Mouse (Mus musculus) brain, adult 2 months (tissue): Measurements from ENCODE around the gene Cyp2e1.

Experiments
- DNase-seq: peaks from one replicate; pipeline ENCODE4 v3.0.0; 2011; ENCODE audit warnings: low read depth, low spot score

The Cyp2e1 gene

GRCm38 (mm10) chr7:140810496-140810895 is 47.0 kb downstream of the Cyp2e1 start:
- DNase-seq = no peak

DNA sequence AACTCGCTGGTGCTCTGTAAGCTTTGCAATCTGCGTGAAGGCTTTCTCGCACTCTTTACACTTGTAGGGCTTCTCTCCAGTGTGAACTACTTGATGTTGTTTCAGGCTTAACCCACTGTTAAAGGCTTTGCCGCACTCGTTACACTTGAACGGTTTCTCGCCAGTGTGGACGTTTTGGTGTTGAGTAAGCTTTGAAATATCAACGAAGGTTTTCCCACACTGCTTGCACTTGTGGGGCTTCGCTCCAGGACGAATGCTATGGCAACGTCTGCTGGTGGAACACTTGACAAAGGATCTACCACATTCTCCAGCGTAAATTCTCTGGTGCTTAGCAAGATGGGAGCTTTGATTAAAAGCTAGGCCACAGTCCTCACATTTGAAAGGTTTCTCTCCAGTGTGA is 48.2 kb downstream of the Cyp2e1 start:
- DNase-seq = no peak

DNA sequence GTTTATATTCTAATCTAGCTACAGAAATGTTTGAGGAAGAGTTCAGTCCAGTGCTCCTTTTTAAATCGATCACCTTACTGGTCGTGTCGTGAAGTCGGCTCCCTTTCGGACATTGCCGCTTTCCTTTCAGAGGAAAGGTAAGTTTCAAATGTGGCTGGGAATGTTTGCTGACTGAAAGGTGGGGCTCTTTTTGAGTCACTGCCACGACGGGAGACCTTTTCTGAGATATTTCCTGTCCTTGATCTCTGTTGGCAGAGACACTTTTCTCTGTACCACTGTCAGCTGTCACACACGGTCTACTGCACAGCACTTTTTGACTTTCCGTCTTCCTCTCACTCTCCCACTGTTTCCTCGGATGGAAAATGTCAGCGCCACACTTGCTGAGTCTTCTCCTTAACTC is 49.3 kb downstream of the Cyp2e1 start:
- DNase-seq = no peak

GRCm38 (mm10) chr7:140820173-140820572 is 56.6 kb downstream of the Cyp2e1 start:
- no peak for DNase-seq

- no peak for DNase-seq
Observed at GRCm38 (mm10) chr7:140821305-140821652, 57.7 kb downstream of the Cyp2e1 start.

DNA sequence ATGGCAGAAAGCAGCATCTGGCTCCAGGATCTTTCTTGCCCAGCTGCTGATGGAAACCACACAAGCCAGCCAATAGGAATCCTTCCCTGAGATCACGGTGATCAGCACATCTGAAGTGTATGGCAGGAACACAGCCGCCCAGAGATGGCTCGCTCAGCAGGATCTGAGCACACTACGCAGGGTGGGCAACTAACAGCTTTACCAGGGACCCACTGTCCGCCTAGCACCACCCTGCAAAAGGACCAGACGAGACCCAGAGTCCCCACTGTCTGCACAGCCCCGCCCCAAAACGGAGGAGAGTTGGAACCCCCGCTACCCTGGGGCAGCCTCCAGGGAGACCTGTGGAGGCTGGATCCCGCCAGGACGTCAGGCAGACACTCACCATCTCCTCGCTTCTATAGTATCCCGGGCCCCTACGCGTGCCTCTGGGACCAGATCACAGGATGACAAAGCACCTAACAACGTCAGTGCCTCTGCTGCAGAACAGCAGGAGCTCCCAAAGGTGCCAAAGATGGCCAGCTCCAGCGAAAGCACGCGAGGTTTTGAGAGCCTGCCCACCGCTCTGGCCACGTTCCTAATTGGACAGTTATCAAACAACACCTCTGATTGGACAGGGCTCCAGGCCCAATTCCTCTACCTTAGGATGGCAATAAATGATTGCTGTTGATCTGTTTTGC is 58.3 kb downstream of the Cyp2e1 start, which contains the start of gene Zfp941:
Zfp941 (minus strand) TSS at position 526 of the 677 bp plus-strand sequence.
- peak; percentile 93 for DNase-seq

DNA sequence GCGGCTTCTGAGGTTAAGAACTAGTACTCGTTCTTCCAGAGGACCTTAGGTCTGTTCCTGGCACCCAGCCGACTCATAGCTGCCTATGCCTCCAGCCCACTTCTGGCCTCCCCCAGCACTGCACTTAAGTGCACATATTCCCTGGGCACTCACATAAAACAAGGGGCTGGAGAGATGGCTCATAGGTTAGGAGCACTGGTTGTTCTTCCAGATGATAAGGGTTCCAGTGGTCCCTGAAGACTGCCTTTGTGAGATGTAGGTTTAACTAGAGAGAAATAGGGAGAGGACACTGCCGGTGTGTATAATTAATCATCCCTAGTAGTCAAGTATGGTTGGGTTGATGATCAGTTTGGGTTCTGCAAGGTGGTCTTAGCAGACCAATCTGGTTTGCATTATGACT is 59.2 kb downstream of the Cyp2e1 start:
- no peak for DNase-seq
